Mouse (Mus musculus): ENCODE results near the gene Rasgrp3. TPM values are rescaled to one million over a fixed set of nuclear protein-coding genes. Genes with fewer than 3 reads are reported as not detected.

The Rasgrp3 gene
- polyA plus RNA-seq (2012; rRNA removed; ENCODE audit: low replicate concordance), result 5.8 and 10.0 TPM in 2 replicates

GRCm38 (mm10) chr17:75435599-75435998 lies at the start of gene Rasgrp3:
Gene Rasgrp3, plus strand, starts transcription at chr17:75435896.

GRCm38 (mm10) chr17:75551512-75552400 lies 116.1 kb downstream of the Rasgrp3 start, which contains the start of gene Fam98a:
Gene Fam98a, minus strand, starts transcription at chr17:75551946.

Other genes with a start within 250 kb of the Rasgrp3 start
- gene Fam98a, start 116.0 kb downstream of the Rasgrp3 start, polyA plus RNA-seq (2012; rRNA removed; ENCODE audit: low replicate concordance), result 5.2 and 13.1 TPM in 2 replicates

All from mammary gland, adult 2 months (tissue).